Mouse (Mus musculus): Measurements from ENCODE around the gene Npy2r. TPM values are rescaled to one million over a fixed set of nuclear protein-coding genes. Genes with fewer than 3 reads are reported as not detected.

Gene Npy2r
- 1 to 10 TPM; 3.7 to 6.1 TPM for total RNA-seq (2021)
- long read RNA-seq, experiment 1, partial matches to known transcripts = 0 of 3 reads
- long read RNA-seq, experiment 1, other reads (novel, unspliced or antisense) = 1 of 3 reads
- long read RNA-seq, experiment 2, partial matches to known transcripts = 0 of 5 reads
- long read RNA-seq, experiment 2, other reads (novel, unspliced or antisense) = 0 of 5 reads

- intact Hi-C loops (cut with DNase I) = loop anchor here (10.0 kb wide), 1 partner anchor 307 kb away; no protein-coding TSS in a partner anchor
- DNase-seq (ENCODE audit: low spot score in 2 of 2) = no peak
These were observed at the start of gene Npy2r for GRCm38 (mm10) chr3:82547908-82548721. Gene Npy2r (minus strand): TSS chr3:82548084.

GRCm38 (mm10) chr3:82557786-82558185, 9.9 kb upstream of the Npy2r start:
- intact Hi-C loops (cut with DNase I) = no loop called here

GRCm38 (mm10) chr3:82556311-82556828, 8.5 kb upstream of the Npy2r start:
- DNase-seq (ENCODE audit: low spot score in 2 of 2) = no peak
- intact Hi-C loops (cut with DNase I) = no loop called here

More at GRCm38 (mm10) chr3:82557786-82558185, 9.9 kb upstream of the Npy2r start:
- DNase-seq (ENCODE audit: low spot score in 2 of 2) = no peak

DNA sequence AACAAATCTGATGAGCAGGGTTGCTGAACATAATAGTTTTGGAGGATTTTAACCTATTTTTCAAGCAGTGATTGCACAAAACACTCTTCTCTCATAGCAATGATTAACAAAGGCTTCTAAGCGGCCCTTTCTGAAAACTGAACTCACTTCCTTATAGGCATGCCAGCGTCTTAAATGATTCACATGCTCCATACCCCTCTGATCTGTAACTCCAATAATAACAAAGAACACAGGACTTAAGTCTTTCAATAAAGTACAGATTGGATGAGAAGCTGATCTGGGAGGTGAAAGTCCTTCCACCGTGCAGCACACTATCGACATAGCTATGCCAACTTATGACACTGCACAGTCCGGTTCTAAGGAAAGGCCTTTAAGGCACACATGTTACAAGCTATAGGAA, 2.0 kb upstream of the Npy2r start:
- intact Hi-C loops (cut with DNase I) = loop anchor here (10.0 kb wide), 1 partner anchor 305 kb away; no protein-coding TSS in a partner anchor
- DNase-seq (ENCODE audit: low spot score in 2 of 2) = no peak

DNA sequence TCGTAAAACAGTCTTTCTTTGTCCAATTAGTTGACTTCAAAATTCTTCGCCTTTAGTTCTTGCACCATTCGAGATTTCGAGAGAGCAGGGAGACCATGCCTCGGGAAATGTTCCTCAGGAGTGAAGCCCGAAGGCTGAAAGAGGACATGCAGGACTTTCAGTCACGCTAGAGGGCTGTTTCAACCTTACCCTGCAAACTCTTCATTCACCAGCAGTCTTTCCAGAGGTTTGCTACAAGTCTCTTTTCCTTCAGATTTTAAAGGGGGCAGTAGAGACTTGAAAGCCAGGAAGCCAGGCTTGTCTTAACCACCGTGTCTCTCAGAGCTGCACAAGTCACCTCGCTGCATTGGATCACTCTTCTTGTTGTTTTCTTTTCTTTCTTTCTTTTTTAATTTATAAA, 869 bp upstream of the Npy2r start:
- peak in 1 of 2 experiments; percentile 17 for DNase-seq (ENCODE audit: low spot score in 2 of 2)
- intact Hi-C loops (cut with DNase I) = loop anchor here (10.0 kb wide), 1 partner anchor 306 kb away; no protein-coding TSS in a partner anchor

DNA sequence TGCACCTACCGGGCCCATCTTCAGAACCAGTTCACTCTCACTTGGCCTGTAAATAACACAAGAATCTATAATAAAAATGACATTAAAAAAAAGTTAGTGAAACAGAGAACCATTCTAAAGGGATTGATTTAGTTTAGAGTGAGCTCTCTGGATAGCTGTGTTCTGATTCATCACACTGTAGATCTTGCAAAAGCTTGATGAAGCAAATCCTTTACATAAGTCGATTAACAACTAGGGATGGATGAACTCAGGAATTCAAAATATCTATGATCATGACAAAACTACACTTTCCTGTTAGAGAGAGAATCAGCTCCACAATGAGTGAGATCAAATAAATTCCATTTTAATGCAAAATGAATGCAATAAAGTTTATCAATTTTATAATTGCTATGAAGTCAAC, 6.4 kb downstream of the Npy2r start:
- intact Hi-C loops (cut with DNase I) = loop anchor here (10.0 kb wide), 1 partner anchor 313 kb away; no protein-coding TSS in a partner anchor

GRCm38 (mm10) chr3:82539951-82540350, 7.9 kb downstream of the Npy2r start:
- no peak for DNase-seq (ENCODE audit: low spot score in 2 of 2)
- intact Hi-C loops (cut with DNase I) = loop anchor here (10.0 kb wide), 1 partner anchor 315 kb away; no protein-coding TSS in a partner anchor

More for the DNA sequence above, 6.4 kb downstream of the Npy2r start:
- DNase-seq (ENCODE audit: low spot score in 2 of 2) = no peak

GRCm38 (mm10) chr3:82524792-82525191, 23.1 kb downstream of the Npy2r start:
- intact Hi-C loops (cut with DNase I) = no loop called here
- peak in 1 of 2 experiments; percentile 8 for DNase-seq (ENCODE audit: low spot score in 2 of 2)

DNA sequence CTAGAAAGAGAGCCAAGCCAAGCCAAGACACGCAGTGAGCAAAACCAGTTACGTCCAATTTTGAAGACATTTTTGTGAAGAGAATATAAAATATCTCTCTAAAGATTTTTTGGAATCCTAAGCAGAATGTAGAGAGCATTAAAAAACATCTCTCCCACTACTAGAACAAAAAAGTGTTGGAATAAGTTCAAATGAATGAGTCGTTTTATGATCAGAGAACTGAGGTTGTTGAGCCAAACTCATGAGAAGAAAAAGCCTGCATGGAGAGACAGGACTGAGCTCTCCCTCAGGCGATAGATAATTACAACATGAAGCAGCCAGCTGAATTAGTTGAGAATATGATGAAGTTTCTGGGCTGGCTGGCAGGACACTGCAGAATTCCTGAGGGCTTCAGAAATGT, 49.9 kb downstream of the Npy2r start:
- intact Hi-C loops (cut with DNase I) = no loop called here
- no peak for DNase-seq (ENCODE audit: low spot score in 2 of 2)

Other genes with a start within 250 kb of the Npy2r start
- 100 to 1,000 TPM; 119 to 138 TPM for gene Map9, start 190.0 kb downstream of the Npy2r start, total RNA-seq (2021)

Data from left cerebral cortex, postnatal 14 days (tissue).